Mouse (Mus musculus) embryonic facial prominence, embryonic 10.5 days (tissue): ENCODE results near the gene Pde2a. TPM values are rescaled to one million over a fixed set of nuclear protein-coding genes. Genes with fewer than 3 reads are reported as not detected.

Experiments
- DNase-seq: peaks from one replicate; pipeline ENCODE4 v3.0.0-alpha.2; 2017; ENCODE audit warnings: low spot score
- H3K27ac ChIP-seq: fragments of 300-500 bp; sonication (generic); replicated peaks from 2 replicates; pipeline ENCODE4 v1.5.1; 2016; ENCODE audit warnings: mild to moderate bottlenecking
- H3K27me3 ChIP-seq: fragments of 300-500 bp; sonication (generic); replicated peaks from 2 replicates; pipeline ENCODE4 v1.6.1; 2016; ENCODE audit warnings: low read depth, mild to moderate bottlenecking; ENCODE audit not compliant: poor library complexity, severe bottlenecking
- H3K36me3 ChIP-seq: fragments of 300-500 bp; sonication (generic); replicated peaks from 2 replicates; pipeline ENCODE4 v1.6.1; 2016; ENCODE audit warnings: mild to moderate bottlenecking, moderate library complexity
- H3K4me1 ChIP-seq: fragments of 300-500 bp; sonication (generic); 2 replicates; pipeline ENCODE4 v1.6.1; 2016
- H3K4me3 ChIP-seq: fragments of 300-500 bp; sonication (generic); 2 replicates; pipeline ENCODE4 v1.5.1; 2016; ENCODE audit warnings: mild to moderate bottlenecking, moderate library complexity
- H3K9me3 ChIP-seq: fragments of 300-500 bp; sonication (generic); 2 replicates; pipeline ENCODE4 v1.6.1; 2016; ENCODE audit warnings: mild to moderate bottlenecking
- WGBS: fragments of 180-500 bp; shearing (Covaris S2); methylation state at CpG from one replicate; pipeline ENCODE4 v1.1.7; 2016; 5-methylcytosine and 5-hydroxymethylcytosine counted together
- polyA plus RNA-seq: library from polyadenylated mRNA; unstranded; fragments of >200 nt; fragmentation: Nextera tagmentation; extraction: Ambion mirVana; gene quantifications from 2 replicates; pipeline ENCODE4 v1.2.1, GENCODE M21; 2016

Gene Pde2a
- polyA plus RNA-seq, 1 experiment from 2014 or later: 21.7 TPM

DNA sequence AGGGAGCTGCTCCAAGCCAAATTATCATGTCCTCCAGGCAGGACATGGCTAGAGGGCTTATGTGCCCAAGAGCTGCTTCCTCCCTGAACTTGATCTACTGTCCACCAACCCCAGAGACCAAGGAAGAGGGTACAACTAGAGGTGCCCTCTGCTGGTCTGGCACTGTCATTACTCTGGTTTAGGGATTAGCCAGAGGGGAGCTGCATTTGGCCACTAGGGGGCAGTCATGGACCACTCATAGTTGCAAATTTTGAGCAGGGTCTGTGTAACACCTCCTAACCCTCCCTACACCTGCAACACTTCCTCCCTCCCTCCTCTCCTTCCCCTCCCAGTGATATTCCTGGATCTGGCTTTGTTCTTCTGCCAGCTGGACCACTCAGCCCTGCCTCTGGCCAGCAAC lies 8.7 kb upstream of the Pde2a start:
- Histone ChIP-seq H3K4me1 (peaks cover 39% of the 10 kb centered on the region), H3K4me3 (no peak overlapping the region), H3K27ac (no peak overlapping the region), H3K27me3 (peaks cover 14% of the 10 kb centered on the region), H3K36me3 (no peaks in the 10 kb centered on the region; the same call in 1 of the 2 replicates), H3K9me3 (no peaks in the 10 kb centered on the region)
- DNase-seq: peak; percentile 88

DNA sequence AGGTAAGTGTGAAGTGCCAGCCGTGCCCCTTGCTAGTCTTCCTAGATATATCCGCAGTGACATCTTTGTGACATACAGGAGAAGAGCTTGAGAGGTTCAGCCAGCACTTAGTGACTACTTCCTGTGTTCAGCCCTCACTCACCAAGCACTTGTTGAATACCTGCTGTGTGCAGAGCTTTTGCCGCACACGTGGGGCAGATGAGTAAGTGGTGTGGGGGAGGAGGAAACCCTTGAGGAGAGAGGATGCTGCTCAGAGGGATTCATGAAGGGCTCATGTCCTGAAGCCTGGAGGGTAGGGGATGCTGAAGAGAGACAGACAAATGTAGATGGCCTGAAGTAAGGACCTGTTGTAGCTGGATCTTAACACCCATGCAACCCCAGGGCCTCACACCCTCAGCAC lies 7.3 kb upstream of the Pde2a start:
- WGBS: 48% methylated on average over 4 of the region's 4 CpGs
- Histone ChIP-seq H3K27ac (no peak overlapping the region), H3K27me3 (peaks cover 28% of the 10 kb centered on the region)

DNA sequence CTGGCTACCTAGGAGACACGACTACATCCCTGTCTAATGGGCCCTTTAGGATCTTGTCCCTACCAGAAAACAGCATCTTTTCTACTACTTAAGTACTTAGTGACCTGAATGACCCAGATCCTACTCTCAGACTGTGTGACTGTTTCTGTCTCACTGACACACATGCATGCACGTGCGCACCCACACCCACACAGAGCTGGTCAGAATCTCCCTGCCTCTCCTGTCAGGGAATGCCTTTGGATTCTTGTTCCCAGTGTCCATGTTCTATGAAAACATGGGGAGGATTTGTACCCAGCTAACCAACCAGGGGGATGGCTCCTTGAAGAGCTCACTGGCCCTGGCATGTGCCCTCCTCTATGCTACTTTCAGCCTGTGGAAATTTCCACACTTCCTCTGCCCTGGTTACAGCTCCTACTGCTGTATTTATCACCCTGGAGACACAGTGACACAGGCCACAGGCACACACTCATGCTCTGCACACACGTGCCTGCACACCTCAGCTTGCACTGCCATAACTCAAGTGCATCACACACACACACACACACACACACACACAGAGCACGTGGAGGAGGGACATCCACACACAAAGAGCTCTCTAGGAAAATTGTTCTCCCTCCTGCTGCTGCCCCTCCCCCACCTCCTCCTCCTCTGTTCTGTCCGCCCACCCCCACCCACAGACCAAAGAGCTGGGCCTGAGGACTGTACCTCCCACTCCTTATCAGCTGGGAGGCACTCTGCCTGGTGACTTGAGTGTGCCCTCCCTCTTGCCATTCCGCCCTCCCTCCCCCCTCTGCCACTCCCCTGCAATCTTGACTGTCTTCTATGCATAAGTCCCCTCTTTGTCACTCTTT lies 6.6 kb upstream of the Pde2a start:
- Histone ChIP-seq H3K27me3 (peaks cover 35% of the 10 kb centered on the region), H3K4me3 (no peak overlapping the region), H3K27ac (peak overlapping the region; percentile 71), H3K36me3 (no peaks in the 10 kb centered on the region), H3K9me3 (no peaks in the 10 kb centered on the region), H3K4me1 (peaks cover 34% of the 10 kb centered on the region)
- WGBS: 35% methylated on average over 7 of the region's 7 CpGs
- peak; percentile 51 for DNase-seq

More for the DNA sequence above, 7.3 kb upstream of the Pde2a start:
- Histone ChIP-seq H3K4me1 (peaks cover 37% of the 10 kb centered on the region), H3K36me3 (no peaks in the 10 kb centered on the region; the same call in 1 of the 2 replicates), H3K9me3 (no peaks in the 10 kb centered on the region), H3K4me3 (no peak overlapping the region)
- DNase-seq: no peak

DNA sequence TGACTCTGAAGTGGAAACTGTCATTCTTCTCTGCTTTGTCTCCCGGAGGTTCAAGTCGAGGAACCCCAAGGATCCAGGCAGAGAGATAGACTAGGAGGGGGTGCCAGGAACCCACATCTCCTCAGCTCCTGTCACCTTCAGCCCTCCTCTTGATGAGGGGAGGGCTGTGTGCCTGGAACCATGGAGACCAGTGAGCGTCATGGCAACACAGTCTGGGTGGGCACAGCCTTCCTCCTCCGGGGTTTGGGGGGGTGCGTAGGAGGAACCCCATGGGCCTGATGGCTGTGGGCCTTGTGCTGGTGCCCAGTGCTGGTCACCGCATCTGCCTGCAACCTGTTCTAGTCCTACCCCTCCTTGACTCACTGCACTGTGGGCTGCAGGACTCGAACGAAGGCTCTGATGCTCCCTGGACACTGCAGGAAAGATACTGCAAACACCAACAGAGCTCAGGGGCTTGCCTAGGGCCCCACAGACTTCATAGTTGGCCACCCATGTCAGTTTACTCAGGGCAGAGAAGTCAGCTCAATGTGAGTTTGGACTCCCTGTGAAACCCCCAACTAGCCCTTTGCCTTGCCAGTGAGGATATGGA lies 5.9 kb upstream of the Pde2a start:
- Histone ChIP-seq H3K27ac (peak overlapping the region; percentile 71; the same call in 1 of the 2 replicates), H3K36me3 (no peaks in the 10 kb centered on the region), H3K4me3 (no peak overlapping the region), H3K27me3 (peaks cover 42% of the 10 kb centered on the region), H3K4me1 (peaks cover 34% of the 10 kb centered on the region), H3K9me3 (no peaks in the 10 kb centered on the region)
- DNase-seq: no peak
- 51% methylated on average over 8 of the region's 8 CpGs for WGBS

DNA sequence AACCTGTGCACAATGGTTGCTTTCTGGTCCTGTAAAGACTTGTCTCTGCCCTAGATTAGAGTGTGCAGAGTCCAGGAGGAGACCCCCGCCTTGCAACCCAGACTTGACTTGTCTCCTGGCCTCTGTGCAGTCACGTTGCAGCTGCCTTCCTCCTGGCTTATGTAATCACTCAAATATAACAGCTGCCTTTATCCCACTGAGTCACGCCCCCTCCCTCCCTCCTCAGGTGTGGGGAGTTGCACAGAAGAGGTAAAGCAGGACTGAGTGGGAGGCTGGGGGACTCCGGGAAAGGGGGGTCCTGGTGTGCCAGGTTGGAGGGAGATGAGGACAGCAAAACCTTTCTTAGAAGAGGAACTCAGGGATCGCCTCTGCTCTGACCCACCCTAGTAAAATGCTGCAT lies 5.1 kb upstream of the Pde2a start:
- no peak for DNase-seq
- H3K9me3 ChIP-seq: no peaks in the 10 kb centered on the region
- H3K27ac ChIP-seq: no peak overlapping the region
- peaks cover 34% of the 10 kb centered on the region for H3K4me1 ChIP-seq
- no peak overlapping the region for H3K4me3 ChIP-seq
- WGBS: 63% methylated on average over 5 of the region's 5 CpGs
- H3K27me3 ChIP-seq: peaks cover 50% of the 10 kb centered on the region
- no peaks in the 10 kb centered on the region for H3K36me3 ChIP-seq

DNA sequence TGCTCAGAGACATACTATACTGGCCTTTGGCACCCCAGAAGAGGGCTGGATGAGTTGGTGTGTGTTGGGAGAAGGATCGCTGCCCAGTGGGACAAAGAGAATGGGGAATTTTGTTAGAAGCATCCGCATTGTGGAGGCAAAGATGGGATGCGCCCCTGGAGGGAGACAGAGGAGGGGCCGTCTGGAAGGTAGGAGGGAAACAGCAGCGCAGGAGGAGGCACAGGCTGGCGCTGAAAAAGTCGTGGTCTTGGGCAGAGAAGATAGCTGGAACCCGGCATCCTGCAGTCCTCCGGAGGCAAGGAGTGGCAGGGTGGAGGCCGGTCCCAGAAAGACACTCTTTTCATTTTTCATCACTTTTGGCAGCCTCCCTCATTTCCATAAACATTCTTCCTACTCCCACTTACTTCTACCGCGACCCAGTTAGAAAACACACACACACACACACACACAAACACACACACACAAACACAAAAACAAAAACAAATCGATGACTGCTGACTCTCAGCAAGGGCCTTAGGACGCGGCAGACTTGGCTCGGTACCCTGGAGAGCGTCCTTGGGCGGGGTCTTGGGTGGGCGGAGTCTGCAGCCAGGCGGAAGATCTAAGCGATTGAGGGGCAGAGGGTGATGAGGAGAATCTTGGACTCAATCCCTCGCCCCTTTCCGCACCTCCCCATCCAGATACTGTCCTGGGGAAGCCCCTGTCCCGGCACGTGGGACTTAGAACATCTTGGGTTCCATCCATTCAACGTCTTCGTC lies 2.3 kb upstream of the Pde2a start:
- H3K36me3 ChIP-seq: no peaks in the 10 kb centered on the region
- no peak overlapping the region for H3K27ac ChIP-seq
- H3K4me3 ChIP-seq: peak overlapping the region; percentile 8; the same call in 1 of the 2 replicates
- DNase-seq: peak; percentile 67
- H3K4me1 ChIP-seq: peaks cover 27% of the 10 kb centered on the region
- H3K27me3 ChIP-seq: peaks cover 57% of the 10 kb centered on the region
- H3K9me3 ChIP-seq: no peaks in the 10 kb centered on the region
- WGBS: 4% methylated on average over 27 of the region's 27 CpGs

DNA sequence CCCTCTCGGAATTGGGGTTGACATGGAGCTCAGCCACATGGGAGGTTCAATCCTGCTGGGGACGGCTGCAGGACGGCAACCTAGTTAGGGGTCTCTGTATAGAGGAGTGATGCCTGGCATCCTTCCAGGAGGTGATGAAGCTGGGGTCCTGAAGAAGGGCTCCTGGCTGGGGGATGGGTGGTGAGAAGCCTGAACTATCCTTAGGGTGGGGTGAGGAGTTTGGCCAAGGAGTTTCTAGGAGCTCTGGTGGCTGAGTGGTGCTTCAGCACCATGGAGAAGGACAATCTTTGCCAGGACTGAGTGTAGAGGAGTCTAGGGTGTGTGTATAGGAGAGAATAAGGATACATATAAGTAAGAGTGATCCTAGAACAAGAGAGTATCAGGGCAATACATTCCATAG lies 578 bp downstream of the Pde2a start:
- H3K9me3 ChIP-seq: no peaks in the 10 kb centered on the region
- no peaks in the 10 kb centered on the region for H3K36me3 ChIP-seq
- H3K27me3 ChIP-seq: peaks cover 51% of the 10 kb centered on the region
- peaks cover 2% of the 10 kb centered on the region; the same call in 1 of the 2 replicates for H3K4me1 ChIP-seq
- 35% methylated on average over 3 of the region's 3 CpGs for WGBS
- H3K4me3 ChIP-seq: 0 out of 2 replicates have a peak overlapping the region, but pooled peaks have one; percentile 12
- no peak overlapping the region for H3K27ac ChIP-seq
- peak; percentile 42 for DNase-seq

DNA sequence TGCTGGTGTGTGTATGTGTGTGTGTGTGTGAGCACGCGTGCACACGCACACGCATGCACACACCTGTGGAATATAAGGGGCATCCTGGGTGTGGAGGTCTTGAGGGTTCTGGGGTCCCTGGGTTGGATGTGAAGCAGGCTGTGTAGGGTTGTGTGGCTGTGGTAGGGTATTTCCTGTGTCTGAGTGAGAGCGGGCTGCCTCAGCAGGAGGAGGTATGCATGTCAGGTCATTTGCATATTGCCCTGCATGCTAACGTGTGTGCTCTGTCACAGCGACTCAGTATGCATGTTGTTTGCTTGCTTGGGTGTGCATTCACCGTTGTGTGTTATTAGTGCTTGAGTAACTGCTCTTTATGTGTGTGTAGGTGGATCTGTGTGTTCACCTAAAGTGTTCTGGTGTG lies 1.2 kb downstream of the Pde2a start:
- H3K9me3 ChIP-seq: no peaks in the 10 kb centered on the region

DNA sequence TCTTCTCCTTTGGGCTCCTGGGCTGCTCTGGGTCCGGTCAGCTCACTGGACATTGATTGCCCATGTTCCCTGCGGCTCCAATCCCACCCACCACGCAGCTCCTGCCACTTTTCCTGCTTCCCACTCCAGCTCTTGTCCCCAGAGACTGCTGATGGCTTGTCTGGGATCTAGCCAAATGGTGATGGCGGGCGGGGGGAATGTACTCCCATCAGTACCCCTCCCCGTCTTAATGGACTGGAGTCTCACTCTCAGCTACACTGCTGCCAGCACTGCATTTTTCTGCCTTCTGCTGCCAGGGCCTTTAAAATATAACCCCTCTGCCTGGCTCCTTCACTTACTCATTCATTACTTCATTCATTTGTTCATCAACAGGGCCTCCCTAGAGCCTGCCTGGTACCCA lies 2.5 kb downstream of the Pde2a start:
- Histone ChIP-seq H3K9me3 (no peaks in the 10 kb centered on the region), H3K4me3 (no peak overlapping the region), H3K36me3 (no peaks in the 10 kb centered on the region), H3K4me1 (peaks cover 2% of the 10 kb centered on the region; the same call in 1 of the 2 replicates), H3K27ac (no peak overlapping the region), H3K27me3 (peaks cover 32% of the 10 kb centered on the region)
- no peak for DNase-seq
- 78% methylated on average over 6 of the region's 6 CpGs for WGBS

More for the DNA sequence above, 1.2 kb downstream of the Pde2a start:
- no peaks in the 10 kb centered on the region for H3K36me3 ChIP-seq
- 83% methylated on average over 8 of the region's 8 CpGs for WGBS
- no peak for DNase-seq
- H3K4me1 ChIP-seq: peaks cover 2% of the 10 kb centered on the region; the same call in 1 of the 2 replicates
- H3K27ac ChIP-seq: no peak overlapping the region
- H3K4me3 ChIP-seq: no peak overlapping the region
- H3K27me3 ChIP-seq: peaks cover 45% of the 10 kb centered on the region

DNA sequence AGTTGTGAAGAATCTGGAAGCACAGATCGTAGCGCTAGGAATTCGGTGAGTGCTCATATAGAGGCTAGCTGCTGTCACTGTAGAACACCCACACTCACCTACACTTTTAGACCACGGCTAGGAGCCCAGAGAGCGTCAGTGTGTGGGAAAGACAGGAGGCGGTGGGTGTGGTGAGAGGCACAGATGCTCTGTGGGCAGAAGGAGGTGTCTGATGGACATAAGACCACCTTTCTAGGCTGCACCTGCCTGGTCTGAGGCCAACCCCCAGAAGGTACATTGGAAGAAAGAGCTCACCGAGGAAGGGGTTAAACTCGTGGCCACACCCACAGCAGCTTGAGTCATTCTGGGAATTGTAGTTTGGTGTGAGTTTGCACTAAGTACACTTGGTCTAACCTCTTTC lies 5.2 kb downstream of the Pde2a start:
- H3K4me3 ChIP-seq: no peak overlapping the region
- H3K27me3 ChIP-seq: peaks cover 5% of the 10 kb centered on the region
- peaks cover 15% of the 10 kb centered on the region for H3K4me1 ChIP-seq
- H3K36me3 ChIP-seq: no peaks in the 10 kb centered on the region
- 69% methylated on average over 8 of the region's 8 CpGs for WGBS
- H3K9me3 ChIP-seq: no peaks in the 10 kb centered on the region
- H3K27ac ChIP-seq: no peak overlapping the region
- no peak for DNase-seq

DNA sequence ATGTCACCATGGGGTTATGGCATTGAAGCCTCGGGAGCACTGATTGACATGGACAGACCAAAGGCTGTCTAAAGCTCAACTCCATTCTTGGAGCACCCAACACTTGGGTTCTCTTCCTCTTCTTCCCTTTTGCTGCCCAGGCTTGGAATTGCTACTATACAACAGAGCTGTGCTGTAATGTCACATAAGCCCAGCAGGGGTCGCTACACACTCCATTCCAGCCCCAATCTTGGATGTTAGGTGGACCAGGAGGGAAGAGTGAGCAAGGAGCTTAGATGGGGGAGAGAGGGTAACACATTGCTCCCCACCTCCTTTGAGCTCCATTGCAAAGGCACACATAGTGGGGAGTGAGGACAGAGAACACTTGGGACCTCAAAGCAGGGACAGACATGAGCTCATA lies 6.2 kb downstream of the Pde2a start:
- Histone ChIP-seq H3K9me3 (no peaks in the 10 kb centered on the region), H3K4me1 (peaks cover 15% of the 10 kb centered on the region), H3K36me3 (no peaks in the 10 kb centered on the region), H3K27ac (no peak overlapping the region), H3K4me3 (no peak overlapping the region), H3K27me3 (no peaks in the 10 kb centered on the region)
- no peak for DNase-seq
- WGBS: 8% methylated on average over 2 of the region's 2 CpGs

DNA sequence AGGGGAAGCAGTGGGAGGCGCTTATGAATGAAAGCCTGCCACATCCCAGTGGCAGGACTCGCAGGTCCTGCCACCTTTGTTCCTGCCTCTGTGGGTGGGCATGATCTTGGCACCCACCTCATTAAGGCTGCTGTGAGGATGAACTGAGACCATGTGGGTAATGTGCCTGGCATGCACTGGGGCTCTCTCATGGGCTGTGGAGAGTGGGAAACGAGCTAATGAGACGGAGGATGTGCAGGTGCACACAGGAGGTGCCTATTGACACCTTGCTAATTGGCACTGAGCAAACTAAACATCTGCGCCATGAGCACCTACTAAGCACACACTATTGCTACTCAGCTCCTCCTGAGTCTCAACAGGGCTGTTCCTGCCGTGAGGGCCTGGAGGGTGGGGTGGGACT lies 13.5 kb downstream of the Pde2a start:
- H3K27me3 ChIP-seq: no peaks in the 10 kb centered on the region
- 64% methylated on average over 6 of the region's 6 CpGs for WGBS
- DNase-seq: no peak

More for the DNA sequence above, 13.5 kb downstream of the Pde2a start:
- H3K9me3 ChIP-seq: no peaks in the 10 kb centered on the region
- no peak overlapping the region for H3K4me3 ChIP-seq
- peaks cover 7% of the 10 kb centered on the region for H3K4me1 ChIP-seq
- H3K36me3 ChIP-seq: no peaks in the 10 kb centered on the region
- no peak overlapping the region for H3K27ac ChIP-seq
